Mouse (Mus musculus) ES-Bruce4 (cell line): Measurements from ENCODE around the gene Gm17651.

Source experiments
- CTCF ChIP-seq: IDR thresholded peaks from one replicate; pipeline ENCODE4 v1.8.1; 2011; ENCODE audit warnings: low read depth, low read length
- POLR2A ChIP-seq: IDR thresholded peaks from one replicate; pipeline ENCODE4 v1.8.1; 2011; ENCODE audit warnings: low read length; ENCODE audit not compliant: insufficient read depth

- TF ChIP-seq POLR2A, result no peak
- no peak for TF ChIP-seq CTCF
These were observed 33.1 kb downstream of the Gm17651 start for GRCm38 (mm10) chr3:97641396-97641795.
